Mouse (Mus musculus) gastrocnemius, adult 18-20 months (tissue): ENCODE results near the gene Col5a1. TPM values are rescaled to one million over a fixed set of nuclear protein-coding genes. Genes with fewer than 3 reads are reported as not detected.
A peak's percentile ranks its signal among the peaks of the same experiment; 100 is the strongest.

Source experiments
- DNase-seq: peaks from one replicate; pipeline ENCODE4 v3.0.0; 2021; ENCODE audit warnings: low spot score
- total RNA-seq, 2 experiments: library from RNA; stranded (reverse); gene quantifications; 2 replicates each; pipeline ENCODE4 v1.2.3; 2021

The Col5a1 gene
- total RNA-seq, 2 experiments from 2014 or later, result 10.5 to 11.2 TPM

DNA sequence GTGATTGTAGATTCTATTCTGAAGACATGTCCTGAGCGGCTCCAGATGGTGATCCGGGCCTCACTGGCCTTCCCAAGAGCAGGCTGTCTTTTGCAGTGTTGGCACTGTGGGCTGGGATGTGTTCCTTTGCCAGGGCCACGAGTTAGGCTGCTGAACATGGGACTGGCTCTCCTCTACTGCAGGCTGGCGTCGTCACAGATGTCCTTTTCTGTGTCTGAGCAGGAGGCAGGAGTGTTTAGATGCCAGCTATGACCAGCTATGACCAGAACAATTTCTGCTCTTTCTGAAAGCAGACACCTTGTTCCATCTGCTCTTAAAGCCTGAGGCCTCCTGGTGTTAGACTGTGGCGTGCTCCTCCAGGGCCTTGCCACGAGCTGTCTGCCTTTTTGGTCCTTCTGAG, 31.9 kb downstream of the Col5a1 start:
- DNase-seq, result peak; percentile 67

- no peak for DNase-seq
Measured at GRCm38 (mm10) chr2:27919309-27919850, 33.2 kb downstream of the Col5a1 start.

DNA sequence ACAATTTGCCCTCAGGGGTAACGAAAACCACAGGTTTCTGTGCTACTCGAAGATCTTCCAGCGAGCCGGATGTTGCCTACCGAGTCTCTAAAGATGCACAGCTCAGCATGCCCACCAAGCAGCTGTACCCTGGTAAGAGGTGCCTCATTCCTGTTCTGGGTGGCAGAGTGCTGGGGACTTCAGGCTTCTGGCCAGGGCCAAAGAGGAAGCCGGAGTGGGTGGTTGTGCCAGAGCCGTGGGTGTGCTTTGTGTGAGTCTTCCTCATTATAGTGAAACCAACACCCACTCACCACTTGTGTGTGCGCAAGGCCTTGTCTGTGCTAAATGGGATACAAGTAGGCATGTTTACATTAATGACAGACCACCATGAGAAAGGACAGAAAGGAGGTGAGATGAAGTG, 35.8 kb downstream of the Col5a1 start:
- no peak for DNase-seq

DNA sequence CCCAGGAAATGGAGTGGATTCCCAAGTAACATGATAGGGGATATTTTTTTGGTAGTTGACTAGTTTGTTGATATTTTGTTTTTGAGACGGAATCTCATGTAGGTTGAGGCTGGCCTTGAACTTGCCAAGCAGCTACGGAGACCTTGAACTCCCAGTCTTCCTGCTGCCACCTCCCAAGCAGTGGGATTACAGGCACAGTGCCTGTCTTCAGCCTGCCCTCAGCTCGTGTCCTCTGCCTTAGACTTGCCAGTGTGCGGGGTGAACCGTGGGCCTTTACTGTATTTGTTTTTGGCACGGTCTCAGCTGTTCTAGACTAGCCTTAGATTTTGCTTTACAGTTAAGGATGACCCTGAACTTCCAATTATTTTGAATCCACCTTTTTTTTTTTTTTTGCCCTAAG, 37.5 kb downstream of the Col5a1 start:
- DNase-seq, result no peak

DNA sequence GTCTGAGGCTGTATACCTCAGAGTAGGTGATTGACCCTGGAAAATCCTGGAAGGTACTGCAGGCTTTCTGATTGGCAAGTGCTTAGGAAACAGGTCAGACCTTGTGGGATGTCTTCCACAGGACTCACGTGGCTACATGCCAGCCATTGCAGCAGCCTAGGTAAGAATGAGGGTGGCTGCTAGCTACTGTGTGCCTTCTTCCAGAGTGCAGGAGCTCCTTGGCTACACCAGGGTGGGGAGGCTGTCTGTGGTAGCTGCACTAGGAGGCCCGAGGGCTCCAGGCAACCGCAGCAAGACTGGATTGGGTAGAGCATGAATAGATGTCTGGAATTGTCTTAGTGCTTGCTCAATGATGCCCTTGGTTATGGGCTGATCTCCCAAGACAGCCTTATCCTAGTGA, 38.2 kb downstream of the Col5a1 start:
- no peak for DNase-seq

- peak; percentile 70 for DNase-seq
Measured at GRCm38 (mm10) chr2:27926478-27927165, 40.4 kb downstream of the Col5a1 start.

- DNase-seq, result no peak
Measured at GRCm38 (mm10) chr2:27930471-27931015, 44.3 kb downstream of the Col5a1 start.

GRCm38 (mm10) chr2:27931130-27931529, 44.9 kb downstream of the Col5a1 start:
- no peak for DNase-seq

DNA sequence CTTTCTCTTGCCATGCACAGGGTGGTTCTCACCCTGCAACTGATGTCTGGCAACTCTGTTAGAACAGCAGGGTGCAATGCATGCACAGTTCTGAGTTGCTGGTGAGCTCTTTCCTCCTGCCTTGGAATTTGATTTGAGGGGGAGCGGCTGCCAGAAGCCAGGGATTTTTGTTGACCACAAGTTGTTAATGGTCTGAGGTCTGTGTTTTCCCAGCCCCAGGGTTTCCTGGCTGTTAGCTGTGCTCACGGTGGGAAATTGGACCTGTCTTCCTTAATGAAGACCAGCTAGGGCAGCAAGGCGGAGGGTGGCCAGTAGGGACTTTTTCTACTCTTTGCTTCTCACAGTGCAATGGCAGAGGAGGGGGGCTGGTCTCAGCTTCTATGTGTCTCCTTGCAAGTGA, 45.7 kb downstream of the Col5a1 start:
- DNase-seq, result no peak

DNA sequence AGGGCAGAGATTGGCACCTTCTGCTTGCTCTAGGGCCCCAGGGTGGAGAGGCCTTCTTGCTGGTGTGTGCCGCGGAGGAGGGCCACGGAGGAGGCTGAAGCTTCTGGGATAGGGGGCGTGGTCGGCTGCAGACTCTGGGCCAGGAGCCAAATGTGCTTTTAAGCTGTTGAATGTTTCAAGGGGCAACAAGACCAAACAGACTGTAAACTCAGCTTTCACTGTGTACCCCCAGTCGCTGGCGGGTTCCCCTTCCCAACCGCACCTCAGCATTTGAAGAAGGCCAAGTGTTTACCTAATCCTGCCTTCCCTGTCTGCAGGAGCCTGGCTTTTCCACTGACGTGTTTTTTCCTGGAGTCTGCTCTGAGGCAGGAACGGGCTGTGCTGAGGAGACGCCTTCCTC, 48.0 kb downstream of the Col5a1 start:
- peak; percentile 61 for DNase-seq

GRCm38 (mm10) chr2:27934831-27935230, 48.6 kb downstream of the Col5a1 start:
- DNase-seq, result no peak

GRCm38 (mm10) chr2:27935441-27935840, 49.2 kb downstream of the Col5a1 start:
- no peak for DNase-seq

DNA sequence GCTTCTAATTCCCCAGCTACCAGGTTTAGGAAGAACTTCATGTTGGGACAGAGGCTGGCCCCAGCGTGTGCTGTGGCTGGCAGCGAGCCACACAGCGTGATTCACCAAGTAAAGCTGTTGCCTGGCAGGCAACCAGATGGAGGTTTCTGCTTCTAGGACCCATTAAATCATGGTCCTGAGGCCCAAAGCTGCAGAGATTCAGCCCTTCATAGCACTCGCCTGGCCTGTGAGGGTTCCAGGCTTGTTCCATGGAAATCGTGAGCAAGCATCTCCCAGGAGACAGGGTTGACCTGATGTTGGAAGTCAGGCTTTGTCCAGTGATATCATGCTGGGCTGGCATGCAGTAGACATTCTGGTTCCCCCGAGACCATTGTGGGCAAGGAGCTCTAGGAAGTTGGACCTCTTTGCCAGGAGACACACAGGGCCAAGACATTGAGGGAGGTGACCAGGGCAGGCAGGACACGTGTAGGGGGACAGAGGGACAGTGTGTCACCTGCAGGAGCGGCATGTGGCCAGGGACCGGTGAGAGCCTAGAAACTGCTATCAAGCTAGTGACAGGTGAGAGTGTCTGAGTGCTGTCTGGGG, 50.5 kb downstream of the Col5a1 start:
- DNase-seq, result peak; percentile 85

GRCm38 (mm10) chr2:27939433-27939832, 53.2 kb downstream of the Col5a1 start:
- DNase-seq, result no peak

GRCm38 (mm10) chr2:27940144-27940543, 53.9 kb downstream of the Col5a1 start:
- DNase-seq, result peak; percentile 53

DNA sequence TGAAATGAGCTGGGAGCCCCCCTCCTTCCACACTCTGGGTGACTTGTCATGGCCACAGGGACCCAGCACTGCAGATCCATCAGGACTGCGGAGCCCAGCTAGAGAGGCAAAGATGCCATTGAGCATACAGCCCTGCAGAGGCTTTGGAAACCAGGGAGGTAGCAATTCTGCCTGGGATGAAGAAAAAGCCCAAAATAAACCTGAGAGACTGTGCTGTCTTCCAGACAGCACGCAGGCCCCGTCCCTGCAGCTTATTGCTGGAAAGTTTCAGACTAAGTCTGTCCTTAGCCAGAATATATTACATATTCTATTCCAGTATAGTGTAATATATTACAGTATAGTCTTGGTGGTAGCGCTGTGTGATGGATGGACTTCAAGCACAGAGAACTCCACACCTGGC, 61.0 kb downstream of the Col5a1 start:
- DNase-seq, result no peak

- DNase-seq, result no peak
Measured at GRCm38 (mm10) chr2:27947917-27948316, 61.7 kb downstream of the Col5a1 start.

- peak; percentile 84 for DNase-seq
Measured at GRCm38 (mm10) chr2:27953866-27954265, 67.6 kb downstream of the Col5a1 start.

GRCm38 (mm10) chr2:27954924-27955323, 68.7 kb downstream of the Col5a1 start:
- DNase-seq, result no peak

DNA sequence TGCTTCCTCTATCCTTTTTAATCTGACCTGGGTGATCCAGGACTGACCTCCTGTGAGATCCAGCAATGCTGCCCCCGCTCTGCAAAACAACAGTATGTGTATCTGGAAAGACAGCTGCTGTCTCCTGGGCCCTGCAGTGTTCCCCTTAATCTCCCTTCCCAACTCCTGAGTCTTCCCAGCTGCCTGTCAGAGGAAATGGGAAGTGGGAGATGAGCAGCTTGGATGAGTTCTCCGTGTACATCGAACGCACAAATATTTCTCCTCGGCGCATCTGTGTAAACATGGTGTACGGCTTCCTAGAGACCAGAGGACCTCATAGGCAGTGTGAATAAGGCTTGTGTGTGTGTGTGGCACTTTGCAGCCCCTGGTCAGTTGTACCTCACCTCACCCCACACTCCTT, 70.5 kb downstream of the Col5a1 start:
- DNase-seq, result no peak

- no peak for DNase-seq
Measured at GRCm38 (mm10) chr2:27957184-27957583, 71.0 kb downstream of the Col5a1 start.

GRCm38 (mm10) chr2:27959275-27959674, 73.0 kb downstream of the Col5a1 start:
- DNase-seq, result no peak

GRCm38 (mm10) chr2:27961190-27961589, 75.0 kb downstream of the Col5a1 start:
- DNase-seq, result no peak
